Mouse (Mus musculus): ENCODE results near the gene Gm44805. TPM values are rescaled to one million over a fixed set of nuclear protein-coding genes. Genes with fewer than 3 reads are reported as not detected.
A peak's percentile ranks its signal among the peaks of the same experiment; 100 is the strongest.

The Gm44805 gene
- polyA plus RNA-seq, 2 experiments = 3.3 to 48.5 TPM

DNA sequence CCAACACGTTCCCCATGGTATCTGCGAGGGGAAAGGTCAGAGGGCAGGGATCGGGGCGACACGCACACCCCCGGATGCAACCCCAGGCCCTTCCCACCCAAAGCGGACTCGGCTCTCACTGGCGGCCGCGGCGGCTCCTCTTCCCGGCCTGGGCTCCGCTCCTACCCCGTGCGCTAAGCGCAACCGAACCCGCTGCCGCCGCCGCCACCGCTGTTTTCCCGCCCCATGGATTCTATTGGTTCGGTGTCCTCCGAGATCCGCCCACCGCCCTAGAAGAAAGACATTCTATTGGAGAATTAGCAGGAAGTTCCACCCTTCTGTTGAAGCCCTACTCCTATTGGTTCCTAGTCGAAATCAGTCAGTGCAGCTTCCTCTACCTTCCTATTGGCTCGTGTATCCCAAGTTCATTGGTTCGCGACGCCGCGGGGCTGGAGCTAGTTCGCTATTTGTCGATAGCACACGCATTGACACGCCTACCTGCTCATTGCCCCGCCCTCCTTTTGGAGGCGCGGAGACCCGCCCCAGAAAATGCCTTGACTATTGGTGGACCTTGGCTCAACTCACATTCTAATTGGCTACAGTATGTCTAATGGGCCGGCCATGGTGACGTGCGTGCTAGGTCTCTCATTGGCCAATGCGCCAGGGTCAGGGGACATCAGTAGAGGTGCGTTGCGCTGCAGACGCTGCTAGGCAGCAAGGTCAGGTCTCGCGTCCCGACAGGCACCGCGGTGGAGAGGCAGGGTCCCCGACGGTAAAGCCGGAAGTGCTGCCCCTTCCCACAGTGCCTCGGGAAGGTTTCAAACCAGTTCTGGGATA lies 34.2 kb upstream of the Gm44805 start, which contains the start of gene Tomm40:
Gene Tomm40, minus strand, starts transcription at position 200 of the 816 bp plus-strand sequence.
- TF ChIP-seq EP300 (IDR thresholded peaks at IDR 0.05; ENCODE audit: low read depth) (no peak; the same call in 1 of the 2 replicates), CTCF (IDR thresholded peaks at IDR 0.05; ENCODE audit: low read depth) (no peak)
- Histone ChIP-seq H3K27ac (peak within 1 kb of the TSS; percentile 74), H3K27me3 (ENCODE audit: control insufficient read depth, insufficient read depth, low read length) (no peaks in the 10 kb centered on the region), H3K4me2 (ENCODE audit: low read depth) (peak within 1 kb of the TSS; percentile 98), H3K9ac (replicated peaks) (peak within 1 kb of the TSS; percentile 94), H3K4me3 (ENCODE audit: insufficient read depth in 1 of 2, low read depth in 2 of 2, low read length in 2 of 2) (peak within 1 kb of the TSS; percentile 91 to 99), H3K9me3 (ENCODE audit: control insufficient read depth, low read length) (no peaks in the 10 kb centered on the region), H3K36me3 (replicated peaks; ENCODE audit: control insufficient read depth, insufficient read depth, low read depth) (peaks cover 21% of the 10 kb centered on the region), H3K4me1 (replicated peaks; ENCODE audit: control insufficient read depth in 2 of 2, insufficient read depth in 2 of 2, low read length in 1 of 2) (peaks cover 14% of the 10 kb centered on the region in 2 experiments)
- WGBS (ENCODE audit: insufficient replicate concordance) = under 1% methylated on average over 48 of the region's 59 CpGs
- ATAC-seq (ENCODE audit: insufficient read depth) (peak; percentile 97), DNase-seq (ENCODE audit: low read depth in 3 of 3, low spot score in 3 of 3) (peak; percentile 100)

DNA sequence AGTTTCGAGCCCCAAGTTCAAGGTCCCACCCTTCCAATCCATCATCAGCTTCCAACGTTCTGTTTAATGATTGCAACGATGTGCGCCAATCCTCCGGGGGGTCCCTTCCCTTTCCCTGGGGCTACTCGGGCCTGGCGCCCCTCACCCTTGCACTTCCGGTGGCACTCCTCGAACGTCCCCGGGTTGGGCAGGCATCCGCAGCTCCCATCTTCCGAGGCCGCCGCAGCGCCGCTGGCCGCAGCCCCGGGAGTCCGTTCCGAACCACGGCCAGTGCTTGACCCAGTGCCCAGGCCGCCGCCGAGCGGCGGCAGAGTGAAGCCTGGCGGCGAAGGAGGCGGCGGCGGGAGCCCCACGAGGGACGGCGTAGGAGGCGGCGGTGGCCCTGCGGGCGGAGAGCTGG lies 33.6 kb upstream of the Gm44805 start:
- Histone ChIP-seq H3K9me3 (ENCODE audit: control insufficient read depth, low read length) (no peaks in the 10 kb centered on the region), H3K27me3 (ENCODE audit: control insufficient read depth, insufficient read depth, low read length) (no peaks in the 10 kb centered on the region), H3K4me1 (replicated peaks; ENCODE audit: control insufficient read depth in 2 of 2, insufficient read depth in 2 of 2, low read length in 1 of 2) (peaks cover 14% of the 10 kb centered on the region in 2 experiments), H3K4me3 (ENCODE audit: insufficient read depth in 1 of 2, low read depth in 2 of 2, low read length in 2 of 2) (peak overlapping the region; percentile 91 to 99), H3K36me3 (replicated peaks; ENCODE audit: control insufficient read depth, insufficient read depth, low read depth) (peaks cover 25% of the 10 kb centered on the region), H3K9ac (replicated peaks) (peak overlapping the region; percentile 94), H3K4me2 (ENCODE audit: low read depth) (peak overlapping the region; percentile 98), H3K27ac (peak overlapping the region; percentile 31)
- ATAC-seq (ENCODE audit: insufficient read depth) (no peak), DNase-seq (ENCODE audit: low read depth in 3 of 3, low spot score in 3 of 3) (no peak)
- no peak for TF ChIP-seq EP300 (IDR thresholded peaks at IDR 0.05; ENCODE audit: low read depth)
- no peak for TF ChIP-seq CTCF (IDR thresholded peaks at IDR 0.05; ENCODE audit: low read depth)
- under 1% methylated on average over 39 of the region's 39 CpGs for WGBS (ENCODE audit: insufficient replicate concordance)

DNA sequence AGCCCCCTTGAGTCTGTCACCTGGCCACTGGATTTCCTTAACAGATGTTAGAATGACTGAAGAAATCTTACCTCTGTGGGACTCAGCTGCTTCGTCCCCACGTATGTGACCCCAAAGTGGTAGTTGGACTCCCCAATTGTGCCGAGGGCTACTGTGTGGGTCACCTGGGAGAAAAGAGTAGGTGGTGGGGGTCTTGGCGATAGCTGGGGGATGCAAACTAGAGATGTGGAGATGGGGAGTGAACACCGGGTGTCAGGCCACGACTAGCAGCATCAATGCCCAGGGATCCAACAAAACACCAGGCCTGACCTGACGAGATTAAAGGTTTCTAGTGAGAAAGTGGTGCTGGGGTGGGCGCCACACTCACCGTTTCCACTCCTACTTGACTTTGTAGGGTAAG lies 32.4 kb upstream of the Gm44805 start:
- H3K4me2 ChIP-seq (ENCODE audit: low read depth) = no peak overlapping the region; the same call in 1 of the 2 replicates
- 74% methylated on average over 9 of the region's 9 CpGs for WGBS (ENCODE audit: insufficient replicate concordance)
- no peak overlapping the region; a peak in 1 of 4 replicates for H3K4me3 ChIP-seq (ENCODE audit: insufficient read depth in 1 of 2, low read depth in 2 of 2, low read length in 2 of 2)
- peaks cover 14% of the 10 kb centered on the region in 2 experiments for H3K4me1 ChIP-seq (replicated peaks; ENCODE audit: control insufficient read depth in 2 of 2, insufficient read depth in 2 of 2, low read length in 1 of 2)
- H3K27me3 ChIP-seq (ENCODE audit: control insufficient read depth, insufficient read depth, low read length) = no peaks in the 10 kb centered on the region
- no peak overlapping the region for H3K9ac ChIP-seq (replicated peaks)
- no peaks in the 10 kb centered on the region for H3K9me3 ChIP-seq (ENCODE audit: control insufficient read depth, low read length)
- TF ChIP-seq CTCF (IDR thresholded peaks at IDR 0.05; ENCODE audit: low read depth) = no peak
- no peak for TF ChIP-seq EP300 (IDR thresholded peaks at IDR 0.05; ENCODE audit: low read depth)
- DNase-seq (ENCODE audit: low read depth in 3 of 3, low spot score in 3 of 3) (no peak), ATAC-seq (ENCODE audit: insufficient read depth) (no peak)
- no peak overlapping the region for H3K27ac ChIP-seq
- H3K36me3 ChIP-seq (replicated peaks; ENCODE audit: control insufficient read depth, insufficient read depth, low read depth) = peaks cover 35% of the 10 kb centered on the region

DNA sequence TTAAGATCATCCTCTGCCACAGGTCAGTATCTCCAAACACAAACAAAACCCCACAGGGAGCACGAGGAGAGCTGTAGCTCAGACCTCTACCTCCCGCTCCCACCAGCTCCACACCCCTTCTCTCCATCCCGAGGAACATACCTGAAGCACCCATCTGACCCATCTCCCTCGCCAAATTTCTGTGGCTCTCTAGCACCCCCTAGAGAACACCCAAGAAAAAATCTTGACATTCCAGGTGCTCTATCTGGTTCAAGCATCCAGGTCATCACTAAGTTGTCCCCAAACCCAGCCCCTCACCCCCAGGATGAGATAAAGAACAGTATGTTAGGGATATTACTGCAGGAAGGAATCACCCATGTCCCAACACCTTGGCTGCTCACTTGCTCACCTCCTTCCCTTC lies 32.0 kb upstream of the Gm44805 start:
- peaks cover 38% of the 10 kb centered on the region for H3K36me3 ChIP-seq (replicated peaks; ENCODE audit: control insufficient read depth, insufficient read depth, low read depth)
- no peak overlapping the region for H3K4me3 ChIP-seq (ENCODE audit: insufficient read depth in 1 of 2, low read depth in 2 of 2, low read length in 2 of 2)

DNA sequence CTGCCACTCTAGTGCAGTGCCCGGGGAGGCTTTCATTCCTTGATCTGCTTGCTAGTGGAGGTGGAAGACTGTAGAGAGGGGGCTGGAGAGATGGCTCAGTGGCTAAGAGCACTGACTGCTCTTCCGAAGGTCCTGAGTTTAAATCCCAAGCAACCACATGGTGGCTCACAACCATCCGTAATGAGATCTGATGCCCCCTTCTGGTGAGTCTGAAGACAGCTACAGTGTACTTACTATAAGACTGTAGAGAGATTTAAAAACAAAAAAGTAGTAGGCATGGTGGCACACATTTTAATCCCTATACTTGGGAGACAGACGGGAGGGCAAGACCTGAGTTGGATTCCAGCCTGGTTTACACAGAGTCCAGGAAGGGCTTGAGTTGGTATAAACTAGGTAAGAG lies 31.2 kb upstream of the Gm44805 start:
- peaks cover 14% of the 10 kb centered on the region in 2 experiments for H3K4me1 ChIP-seq (replicated peaks; ENCODE audit: control insufficient read depth in 2 of 2, insufficient read depth in 2 of 2, low read length in 1 of 2)
- no peak overlapping the region for H3K27ac ChIP-seq
- TF ChIP-seq EP300 (IDR thresholded peaks at IDR 0.05; ENCODE audit: low read depth) (no peak), CTCF (IDR thresholded peaks at IDR 0.05; ENCODE audit: low read depth) (peak; percentile 57)
- H3K4me3 ChIP-seq (ENCODE audit: insufficient read depth in 1 of 2, low read depth in 2 of 2, low read length in 2 of 2) = no peak overlapping the region
- no peak overlapping the region for H3K9ac ChIP-seq (replicated peaks)
- H3K36me3 ChIP-seq (replicated peaks; ENCODE audit: control insufficient read depth, insufficient read depth, low read depth) = peaks cover 42% of the 10 kb centered on the region
- 69% methylated on average over 4 of the region's 4 CpGs for WGBS (ENCODE audit: insufficient replicate concordance)
- DNase-seq (ENCODE audit: low read depth in 3 of 3, low spot score in 3 of 3) (no peak), ATAC-seq (ENCODE audit: insufficient read depth) (no peak)
- no peak overlapping the region for H3K4me2 ChIP-seq (ENCODE audit: low read depth)
- H3K27me3 ChIP-seq (ENCODE audit: control insufficient read depth, insufficient read depth, low read length) = no peaks in the 10 kb centered on the region
- H3K9me3 ChIP-seq (ENCODE audit: control insufficient read depth, low read length) = no peaks in the 10 kb centered on the region

More for the DNA sequence above, 32.0 kb upstream of the Gm44805 start:
- Histone ChIP-seq H3K4me2 (ENCODE audit: low read depth) (no peak overlapping the region), H3K27ac (no peak overlapping the region), H3K4me1 (replicated peaks; ENCODE audit: control insufficient read depth in 2 of 2, insufficient read depth in 2 of 2, low read length in 1 of 2) (peaks cover 14% of the 10 kb centered on the region in 2 experiments), H3K9me3 (ENCODE audit: control insufficient read depth, low read length) (no peaks in the 10 kb centered on the region), H3K9ac (replicated peaks) (no peak overlapping the region), H3K27me3 (ENCODE audit: control insufficient read depth, insufficient read depth, low read length) (no peaks in the 10 kb centered on the region)
- DNase-seq (ENCODE audit: low read depth in 3 of 3, low spot score in 3 of 3) (no peak), ATAC-seq (ENCODE audit: insufficient read depth) (no peak)
- no peak for TF ChIP-seq EP300 (IDR thresholded peaks at IDR 0.05; ENCODE audit: low read depth)
- peak; percentile 65 for TF ChIP-seq CTCF (IDR thresholded peaks at IDR 0.05; ENCODE audit: low read depth)
- WGBS (ENCODE audit: insufficient replicate concordance) = 44% methylated on average over 4 of the region's 4 CpGs
